ENCODE assay signal across 15 mouse cellular contexts in the genomic region with DNA sequence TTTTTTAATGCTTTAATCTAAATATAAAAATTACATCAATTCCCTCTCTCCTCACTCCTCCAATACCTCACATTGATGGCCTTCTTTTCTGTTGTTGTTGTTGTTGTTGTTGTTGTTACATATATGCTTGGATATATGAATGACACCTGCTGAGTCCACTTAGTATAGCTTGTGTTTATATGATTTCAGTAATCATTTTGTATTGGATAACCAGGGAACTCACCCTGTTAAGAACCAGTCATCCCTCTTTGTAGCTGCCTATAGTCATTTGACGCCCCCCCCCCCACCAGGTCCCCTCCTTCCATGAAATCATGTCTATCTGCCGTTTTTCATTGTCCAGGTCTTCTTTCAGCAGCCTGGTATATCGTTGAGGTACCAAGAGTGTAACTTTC. TPM values are rescaled to one million over a fixed set of nuclear protein-coding genes. Genes with fewer than 3 reads are reported as not detected.
DNase-seq lines count a peak whose midpoint lies in the region; ATAC-seq and TF ChIP-seq lines count a peak whose summit lies in the region.
"Had no signal": no experiment of that assay in that cellular context is flagged by ENCODE, and none has a peak within 500 bp of the region (broad histone marks: within the 10 kb centered on the region; RNA-seq: fewer than 3 reads in every experiment).

No protein-coding gene starts in this region.

- no peak overlapping the region for H3K27ac ChIP-seq in hindbrain, embryonic 15.5 days (replicated peaks)
- H3K27ac ChIP-seq in hindbrain, postnatal 0 days: no peak overlapping the region
- no peak overlapping the region for H3K27ac ChIP-seq in midbrain, embryonic 13.5 days
- no peak overlapping the region for H3K27ac ChIP-seq in midbrain, embryonic 16.5 days (ENCODE audit: low read length)
- H3K27ac ChIP-seq in forebrain, embryonic 13.5 days: no peak overlapping the region
- H3K27ac ChIP-seq in forebrain, embryonic 16.5 days (ENCODE audit: low read length): no peak overlapping the region
- H3K27ac ChIP-seq: embryonic facial prominence, embryonic 13.5 days; heart, adult 2 months; heart, embryonic 15.5 days had no signal

- no peak overlapping the region for H3K4me3 ChIP-seq in hindbrain, embryonic 15.5 days
- no peak overlapping the region for H3K4me3 ChIP-seq in hindbrain, postnatal 0 days (ENCODE audit: low read length)
- H3K4me3 ChIP-seq in midbrain, embryonic 13.5 days (replicated peaks): no peak overlapping the region
- H3K4me3 ChIP-seq in midbrain, embryonic 16.5 days (ENCODE audit: low read depth, low read length): no peak overlapping the region
- no peak overlapping the region for H3K4me3 ChIP-seq in forebrain, embryonic 13.5 days
- no peak overlapping the region for H3K4me3 ChIP-seq in forebrain, embryonic 16.5 days (replicated peaks; ENCODE audit: low read length)
- H3K4me3 ChIP-seq: embryonic facial prominence, embryonic 13.5 days; heart, adult 2 months; heart, embryonic 15.5 days had no signal

- no peak overlapping the region for H3K9ac ChIP-seq in hindbrain, embryonic 15.5 days
- H3K9ac ChIP-seq in hindbrain, postnatal 0 days (replicated peaks; ENCODE audit: low read length): no peak overlapping the region
- H3K9ac ChIP-seq in midbrain, embryonic 13.5 days (replicated peaks): no peak overlapping the region
- no peak overlapping the region for H3K9ac ChIP-seq in midbrain, embryonic 16.5 days (ENCODE audit: low read depth, low read length)
- H3K9ac ChIP-seq in forebrain, embryonic 13.5 days: no peak overlapping the region
- H3K9ac ChIP-seq in forebrain, embryonic 16.5 days (replicated peaks; ENCODE audit: low read depth, low read length): no peak overlapping the region
- H3K9ac ChIP-seq: embryonic facial prominence, embryonic 13.5 days; heart, embryonic 15.5 days had no signal

- H3K9me3 ChIP-seq in hindbrain, embryonic 15.5 days: no peaks in the 10 kb centered on the region
- no peaks in the 10 kb centered on the region for H3K9me3 ChIP-seq in hindbrain, postnatal 0 days (ENCODE audit: low read length)
- H3K9me3 ChIP-seq in midbrain, embryonic 13.5 days: no peaks in the 10 kb centered on the region
- no peaks in the 10 kb centered on the region for H3K9me3 ChIP-seq in midbrain, embryonic 16.5 days (replicated peaks; ENCODE audit: control insufficient read depth, low read length, poor library complexity, severe bottlenecking)
- no peaks in the 10 kb centered on the region for H3K9me3 ChIP-seq in forebrain, embryonic 13.5 days (replicated peaks)
- H3K9me3 ChIP-seq in forebrain, embryonic 16.5 days (ENCODE audit: control insufficient read depth, low read length): no peaks in the 10 kb centered on the region
- H3K9me3 ChIP-seq: embryonic facial prominence, embryonic 13.5 days; heart, embryonic 15.5 days had no signal

- DNase-seq in hindbrain, postnatal 0 days (ENCODE audit: low spot score): no peak
- DNase-seq in right cerebral cortex, postnatal 25 days: no peak

- ATAC-seq in hindbrain, embryonic 15.5 days (ENCODE audit: low FRiP score, low read depth): 0 out of 2 replicates have a peak, but pooled peaks have one; percentile 4
- no peak; the same call in 1 of the 2 replicates for ATAC-seq in hindbrain, postnatal 0 days
- ATAC-seq in midbrain, embryonic 13.5 days: peak; percentile 18; the same call in 1 of the 2 replicates
- ATAC-seq in midbrain, embryonic 16.5 days: no peak
- ATAC-seq in forebrain, embryonic 13.5 days: peak; percentile 16; the same call in 1 of the 2 replicates
- peak; percentile 24; the same call in 1 of the 2 replicates for ATAC-seq in forebrain, embryonic 16.5 days
- no peak for ATAC-seq in erythroid progenitor cell, adult 5-6 weeks (replicated peaks; ENCODE audit: low FRiP score, poor library complexity, severe bottlenecking)
- ATAC-seq: intestine, embryonic 16.5 days had no signal

- H3K36me3 ChIP-seq in hindbrain, embryonic 15.5 days: no peaks in the 10 kb centered on the region
- H3K36me3 ChIP-seq in hindbrain, postnatal 0 days (ENCODE audit: insufficient read depth, low read length): no peaks in the 10 kb centered on the region
- H3K36me3 ChIP-seq in midbrain, embryonic 13.5 days: no peaks in the 10 kb centered on the region
- H3K36me3 ChIP-seq in midbrain, embryonic 16.5 days (ENCODE audit: control insufficient read depth, insufficient read depth, low read length): no peaks in the 10 kb centered on the region
- H3K36me3 ChIP-seq in forebrain, embryonic 13.5 days (ENCODE audit: poor library complexity, severe bottlenecking): no peaks in the 10 kb centered on the region
- no peaks in the 10 kb centered on the region for H3K36me3 ChIP-seq in forebrain, embryonic 16.5 days (ENCODE audit: control insufficient read depth, insufficient read depth)
- H3K36me3 ChIP-seq: embryonic facial prominence, embryonic 13.5 days; heart, embryonic 15.5 days had no signal

- 48% methylated on average over 3 of the region's 3 CpGs for WGBS in hindbrain, embryonic 15.5 days
- WGBS in hindbrain, postnatal 0 days: 51% methylated on average over 3 of the region's 3 CpGs
- WGBS in midbrain, embryonic 13.5 days: 56% methylated on average over 3 of the region's 3 CpGs
- 57% methylated on average over 3 of the region's 3 CpGs for WGBS in midbrain, embryonic 16.5 days
- 46% methylated on average over 3 of the region's 3 CpGs for WGBS in forebrain, embryonic 13.5 days
- 49% methylated on average over 3 of the region's 3 CpGs for WGBS in forebrain, embryonic 16.5 days

- no peak for TF ChIP-seq CTCF in hindbrain, postnatal 0 days (IDR thresholded peaks at IDR 0.05; ENCODE audit: low read depth)

- no peaks in the 10 kb centered on the region for H3K27me3 ChIP-seq in hindbrain, embryonic 15.5 days
- H3K27me3 ChIP-seq in hindbrain, postnatal 0 days (ENCODE audit: insufficient read depth, low read length): no peaks in the 10 kb centered on the region
- no peaks in the 10 kb centered on the region for H3K27me3 ChIP-seq in midbrain, embryonic 13.5 days
- H3K27me3 ChIP-seq in midbrain, embryonic 16.5 days (ENCODE audit: control insufficient read depth, insufficient read depth, low read depth, low read length): no peaks in the 10 kb centered on the region
- H3K27me3 ChIP-seq in forebrain, embryonic 13.5 days: peaks cover 7% of the 10 kb centered on the region
- no peaks in the 10 kb centered on the region for H3K27me3 ChIP-seq in forebrain, embryonic 16.5 days (replicated peaks; ENCODE audit: control insufficient read depth, insufficient read depth, low read length)
- H3K27me3 ChIP-seq: embryonic facial prominence, embryonic 13.5 days; heart, embryonic 15.5 days had no signal

- no peaks in the 10 kb centered on the region for H3K4me1 ChIP-seq in hindbrain, embryonic 15.5 days (replicated peaks)
- no peaks in the 10 kb centered on the region for H3K4me1 ChIP-seq in hindbrain, postnatal 0 days (ENCODE audit: insufficient read depth, low read length)
- H3K4me1 ChIP-seq in midbrain, embryonic 13.5 days (replicated peaks): no peaks in the 10 kb centered on the region
- no peaks in the 10 kb centered on the region for H3K4me1 ChIP-seq in midbrain, embryonic 16.5 days (ENCODE audit: control insufficient read depth, insufficient read depth, low read length)
- no peaks in the 10 kb centered on the region for H3K4me1 ChIP-seq in forebrain, embryonic 13.5 days
- no peaks in the 10 kb centered on the region for H3K4me1 ChIP-seq in forebrain, embryonic 16.5 days (replicated peaks; ENCODE audit: control insufficient read depth, insufficient read depth, low read length)
- H3K4me1 ChIP-seq: embryonic facial prominence, embryonic 13.5 days; heart, embryonic 15.5 days had no signal

- no peak overlapping the region for H3K4me2 ChIP-seq in hindbrain, embryonic 15.5 days
- no peak overlapping the region for H3K4me2 ChIP-seq in hindbrain, postnatal 0 days (ENCODE audit: low read depth, low read length)
- H3K4me2 ChIP-seq in midbrain, embryonic 13.5 days (replicated peaks): no peak overlapping the region
- no peak overlapping the region for H3K4me2 ChIP-seq in midbrain, embryonic 16.5 days (ENCODE audit: low read length)
- no peak overlapping the region for H3K4me2 ChIP-seq in forebrain, embryonic 13.5 days
- no peak overlapping the region for H3K4me2 ChIP-seq in forebrain, embryonic 16.5 days (ENCODE audit: low read length)
- H3K4me2 ChIP-seq: embryonic facial prominence, embryonic 13.5 days; heart, embryonic 11.5 days; heart, embryonic 15.5 days had no signal

RNA-seq across cellular contexts. Expression of a gene that starts 36.9 kb away (rescaled TPM):
- polyA plus RNA-seq in hindbrain, embryonic 15.5 days (2015; fragmentation: Nextera tagmentation; extraction: Ambion mirVana): 0.60 and 0.83 TPM in 2 replicates
- total RNA-seq in hindbrain, postnatal 0 days (2014; rRNA removed): 0.84 and 1.3 TPM in 2 replicates
- 0.33 and 0.38 TPM in 2 replicates for polyA plus RNA-seq in hindbrain, postnatal 0 days (2015; fragmentation: Nextera tagmentation; extraction: Ambion mirVana)
- polyA plus RNA-seq in midbrain, embryonic 13.5 days (2015; fragmentation: Nextera tagmentation; extraction: Ambion mirVana): 0.35 and 0.65 TPM in 2 replicates
- polyA plus RNA-seq in midbrain, embryonic 16.5 days (2015; fragmentation: Nextera tagmentation; extraction: Ambion mirVana): 0.58 and 0.63 TPM in 2 replicates
- polyA plus RNA-seq in forebrain, embryonic 13.5 days (2015; fragmentation: Nextera tagmentation; extraction: Ambion mirVana): 0.08 and 0.39 TPM in 2 replicates
- 0.52 and 0.63 TPM in 2 replicates for polyA plus RNA-seq in forebrain, embryonic 16.5 days (2015; fragmentation: Nextera tagmentation; extraction: Ambion mirVana)
- not detected in 2 replicates for total RNA-seq in erythroid progenitor cell, adult 5-6 weeks (2015; ENCODE audit: low replicate concordance)
- not detected in 2 replicates for total RNA-seq in erythroid progenitor cell, adult 5-6 weeks (2017; ENCODE audit: low replicate concordance)
- total RNA-seq: hematopoietic stem cell, adult 5-6 weeks; MEL had no signal

Comparison
In these comparisons a context has a peak if more than half of its experiments do, and no peak if none do; other contexts are left out.
1. ATAC-seq: peak in hindbrain, embryonic 15.5 days (single experiment), midbrain, embryonic 13.5 days (single experiment), forebrain, embryonic 13.5 days (single experiment) and forebrain, embryonic 16.5 days (single experiment); none in hindbrain, postnatal 0 days (single experiment), midbrain, embryonic 16.5 days (single experiment) and erythroid progenitor cell, adult 5-6 weeks (single experiment).